Mouse (Mus musculus): ENCODE measurements around the gene Cnnm2. TPM values are rescaled to one million over a fixed set of nuclear protein-coding genes. Genes with fewer than 3 reads are reported as not detected.
A peak's percentile ranks its signal among the peaks of the same experiment; 100 is the strongest.

Gene Cnnm2
- total and polyA plus RNA-seq, 3 experiments = 4.0 to 10.7 TPM; not detected in 1

GRCm38 (mm10) chr19:46911492-46911891, 150.1 kb downstream of the Cnnm2 start (continued):
- TF ChIP-seq UBTF (IDR thresholded peaks at IDR 0.05; ENCODE audit: borderline replicate concordance, insufficient read depth, low read depth, low read length) = no peak
- no peak for TF ChIP-seq MYC (IDR thresholded peaks at IDR 0.05; ENCODE audit: low read depth, low read length)
- no peak for TF ChIP-seq MEF2A (IDR thresholded peaks at IDR 0.05; ENCODE audit: extremely low read depth, insufficient replicate concordance, low read depth, low read length, poor library complexity, severe bottlenecking)
- 0 out of 2 replicates have a peak, but pooled peaks have one; percentile 31 for TF ChIP-seq ELF1 (IDR thresholded peaks at IDR 0.05; ENCODE audit: low read depth, low read length)
- no peak for TF ChIP-seq CHD2 (IDR thresholded peaks at IDR 0.05; ENCODE audit: low read length)
- no peak for TF ChIP-seq NRF1 (IDR thresholded peaks at IDR 0.05; ENCODE audit: insufficient read depth, low read depth, low read length, poor library complexity, severe bottlenecking)
- no peak for TF ChIP-seq NELFE (IDR thresholded peaks at IDR 0.05; ENCODE audit: low read depth, low read length)
- no peak for TF ChIP-seq POLR2AphosphoS2 (IDR thresholded peaks at IDR 0.05; ENCODE audit: low read length)
- no peak for TF ChIP-seq KAT2A (conservative IDR thresholded peaks at IDR 0.05; ENCODE audit: low read depth, low read length)
- TF ChIP-seq ETS1 (IDR thresholded peaks at IDR 0.05; ENCODE audit: low read depth, low read length) = peak; percentile 79
- no peak for TF ChIP-seq POLR2AphosphoS5 (IDR thresholded peaks at IDR 0.05; ENCODE audit: borderline replicate concordance, low read depth, low read length)
- no peak for TF ChIP-seq SIN3A (IDR thresholded peaks at IDR 0.05; ENCODE audit: low read length)
- TF ChIP-seq ZMIZ1 (IDR thresholded peaks at IDR 0.05; ENCODE audit: low read depth, low read length) = no peak
- no peak for TF ChIP-seq MAX (IDR thresholded peaks at IDR 0.05; ENCODE audit: low read length)

GRCm38 (mm10) chr19:46913626-46914025, 152.2 kb downstream of the Cnnm2 start:
- H3K4me3 ChIP-seq (ENCODE audit: control insufficient read depth in 1 of 2, insufficient read depth in 1 of 2, low read depth in 2 of 2, low read length in 2 of 2) = no peak overlapping the region
- no peak overlapping the region for H3K9ac ChIP-seq (ENCODE audit: control insufficient read depth, low read depth, low read length, poor library complexity, severe bottlenecking)
- no peak for TF ChIP-seq POLR2AphosphoS2 (IDR thresholded peaks at IDR 0.05; ENCODE audit: low read length)
- no peak for TF ChIP-seq CHD1 (IDR thresholded peaks at IDR 0.05; ENCODE audit: low read depth, low read length)
- no peak for TF ChIP-seq TCF12 (IDR thresholded peaks at IDR 0.05; ENCODE audit: low read depth, low read length)
- TF ChIP-seq NELFE (IDR thresholded peaks at IDR 0.05; ENCODE audit: low read depth, low read length) = no peak
- TF ChIP-seq SIN3A (IDR thresholded peaks at IDR 0.05; ENCODE audit: low read length) = no peak
- TF ChIP-seq MYC (IDR thresholded peaks at IDR 0.05; ENCODE audit: low read depth, low read length) = no peak
- TF ChIP-seq RCOR1 (IDR thresholded peaks at IDR 0.05; ENCODE audit: low read depth, low read length) = no peak
- TF ChIP-seq CTCF (IDR thresholded peaks at IDR 0.05 in 2 of 3, conservative IDR thresholded peaks at IDR 0.05 in 1 of 3; ENCODE audit: control insufficient read depth in 1 of 3, insufficient read depth in 1 of 3, low read depth in 2 of 3, low read length in 3 of 3, poor library complexity in 1 of 3, severe bottlenecking in 1 of 3) = no peak
- no peak for TF ChIP-seq MAZ (IDR thresholded peaks at IDR 0.05; ENCODE audit: low read depth, low read length)
- no peak for TF ChIP-seq SMC3 (IDR thresholded peaks at IDR 0.05; ENCODE audit: low read depth, low read length)
- TF ChIP-seq NRF1 (IDR thresholded peaks at IDR 0.05; ENCODE audit: insufficient read depth, low read depth, low read length, poor library complexity, severe bottlenecking) = no peak
- no peak for TF ChIP-seq USF2 (IDR thresholded peaks at IDR 0.05; ENCODE audit: borderline replicate concordance in 1 of 2, insufficient read depth in 1 of 2, low read depth in 1 of 2, low read length in 2 of 2)
- peaks cover 24 to 37% of the 10 kb centered on the region in 2 experiments for H3K4me1 ChIP-seq (ENCODE audit: control insufficient read depth in 1 of 2, insufficient read depth in 2 of 2, low read length in 2 of 2)
- DNase-seq (ENCODE audit: low read depth, low spot score) = no peak
- H3K79me2 ChIP-seq (ENCODE audit: control insufficient read depth, insufficient read depth, low read length, poor library complexity) = peaks cover 9% of the 10 kb centered on the region
- H3K36me3 ChIP-seq (ENCODE audit: control insufficient read depth in 1 of 2, insufficient read depth in 2 of 2, low read length in 2 of 2) = peaks cover 13 to 33% of the 10 kb centered on the region in 2 experiments
- no peak overlapping the region for H3K27ac ChIP-seq (ENCODE audit: control insufficient read depth, low read depth, low read length)
- H3K9me3 ChIP-seq (replicated peaks; ENCODE audit: insufficient read depth, low read length) = no peaks in the 10 kb centered on the region
- H3K27me3 ChIP-seq (ENCODE audit: control insufficient read depth in 1 of 2, insufficient read depth in 2 of 2, low read length in 2 of 2) = no peaks in the 10 kb centered on the region
